Mouse (Mus musculus) urinary bladder, postnatal 10 days (tissue): Measurements from ENCODE around the gene Ttc37.
A peak's percentile ranks its signal among the peaks of the same experiment; 100 is the strongest.

ENCODE experiments used
- DNase-seq: peaks from one replicate; pipeline ENCODE4 v3.0.0; 2022; ENCODE audit warnings: low spot score

Gene Ttc37

GRCm38 (mm10) chr13:76098493-76099303 is at the start of gene Ttc37, which contains the start of gene Arsk:
Gene Ttc37 (plus strand): TSS chr13:76098734.
Gene Arsk (minus strand): TSS chr13:76098660.
- DNase-seq, result peak; percentile 82

GRCm38 (mm10) chr13:76055391-76056232 is 42.9 kb upstream of the Ttc37 start:
- no peak for DNase-seq

- no peak for DNase-seq
Measured at GRCm38 (mm10) chr13:76056261-76056724, 42.2 kb upstream of the Ttc37 start.

GRCm38 (mm10) chr13:76056896-76057266 is 41.7 kb upstream of the Ttc37 start, which contains the start of gene Gpr150:
Gene Gpr150 (minus strand): TSS chr13:76056996.
- no peak for DNase-seq

- no peak for DNase-seq
Measured at GRCm38 (mm10) chr13:76057267-76058069, 41.1 kb upstream of the Ttc37 start.

- DNase-seq, result no peak
Measured at GRCm38 (mm10) chr13:76059591-76059990, 38.9 kb upstream of the Ttc37 start.

GRCm38 (mm10) chr13:76062126-76062525 is 36.4 kb upstream of the Ttc37 start:
- no peak for DNase-seq

- no peak for DNase-seq
Measured at GRCm38 (mm10) chr13:76062569-76062968, 36.0 kb upstream of the Ttc37 start.

- no peak for DNase-seq
Measured at GRCm38 (mm10) chr13:76063548-76063947, 35.0 kb upstream of the Ttc37 start.

- DNase-seq, result no peak
Measured at GRCm38 (mm10) chr13:76064363-76064945, 34.1 kb upstream of the Ttc37 start.

GRCm38 (mm10) chr13:76074323-76074722 is 24.2 kb upstream of the Ttc37 start:
- DNase-seq, result no peak

- DNase-seq, result no peak
Measured at GRCm38 (mm10) chr13:76098116-76098492, 430 bp upstream of the Ttc37 start.

GRCm38 (mm10) chr13:76101989-76102388 is 3.5 kb downstream of the Ttc37 start:
- no peak for DNase-seq

- DNase-seq, result no peak
Measured at GRCm38 (mm10) chr13:76109069-76109824, 10.7 kb downstream of the Ttc37 start.

- no peak for DNase-seq
Measured at GRCm38 (mm10) chr13:76128799-76129198, 30.3 kb downstream of the Ttc37 start.

- DNase-seq, result no peak
Measured at GRCm38 (mm10) chr13:76132415-76132814, 33.9 kb downstream of the Ttc37 start.

- no peak for DNase-seq
Measured at GRCm38 (mm10) chr13:76138862-76139261, 40.3 kb downstream of the Ttc37 start.

- DNase-seq, result no peak
Measured at GRCm38 (mm10) chr13:76141117-76141808, 42.7 kb downstream of the Ttc37 start.

- DNase-seq, result no peak
Measured at GRCm38 (mm10) chr13:76150483-76150882, 51.9 kb downstream of the Ttc37 start.

GRCm38 (mm10) chr13:76157099-76157498 is 58.6 kb downstream of the Ttc37 start:
- no peak for DNase-seq
